Mouse (Mus musculus): ENCODE measurements at regions not wholly inside any gene's neighbourhood (a gene's known extent, or its start where the extent isn't known, plus 50 kb on each side); places are given as distances from the start of the nearest gene placed in this dataset.
A peak's percentile ranks its signal among the peaks of the same experiment; 100 is the strongest.
"Not testable (repeated sequence)": the region's sequence is repeated elsewhere in the genome, so short reads cannot be mapped to it uniquely, and the experiment has no call there.

- peak; percentile 52 for DNase-seq (ENCODE audit: extremely low read depth, insufficient read length, low spot score)
Measured at GRCm38 (mm10) chr6:117660576-117660975, 180.4 kb upstream of the Zfp637 start.

GRCm38 (mm10) chr6:117662635-117663034 is 178.3 kb upstream of the Zfp637 start:
- DNase-seq (ENCODE audit: extremely low read depth, insufficient read length, low spot score) = no peak

- DNase-seq (ENCODE audit: extremely low read depth, insufficient read length, low spot score) = no peak
Measured at GRCm38 (mm10) chr6:117670337-117670736, 170.6 kb upstream of the Zfp637 start.

GRCm38 (mm10) chr6:117670792-117671525 is 170.0 kb upstream of the Zfp637 start:
- no peak for DNase-seq (ENCODE audit: extremely low read depth, insufficient read length, low spot score)

GRCm38 (mm10) chr6:117675059-117675800 is 165.8 kb upstream of the Zfp637 start:
- peak; percentile 53 for DNase-seq (ENCODE audit: extremely low read depth, insufficient read length, low spot score)

- peak; percentile 36 for DNase-seq (ENCODE audit: extremely low read depth, insufficient read length, low spot score)
Measured at GRCm38 (mm10) chr6:117676064-117676821, 164.7 kb upstream of the Zfp637 start.

GRCm38 (mm10) chr6:117677062-117677461 is 163.9 kb upstream of the Zfp637 start:
- no peak for DNase-seq (ENCODE audit: extremely low read depth, insufficient read length, low spot score)

GRCm38 (mm10) chr6:117677821-117678220 is 163.2 kb upstream of the Zfp637 start:
- DNase-seq (ENCODE audit: extremely low read depth, insufficient read length, low spot score) = no peak

GRCm38 (mm10) chr6:117678276-117678675 is 162.7 kb upstream of the Zfp637 start:
- no peak for DNase-seq (ENCODE audit: extremely low read depth, insufficient read length, low spot score)

- DNase-seq (ENCODE audit: extremely low read depth, insufficient read length, low spot score) = no peak
Measured at GRCm38 (mm10) chr6:117678877-117679276, 162.1 kb upstream of the Zfp637 start.

- DNase-seq (ENCODE audit: extremely low read depth, insufficient read length, low spot score) = no peak
Measured at GRCm38 (mm10) chr6:117686212-117686611, 154.8 kb upstream of the Zfp637 start.

- peak; percentile 21 for DNase-seq (ENCODE audit: extremely low read depth, insufficient read length, low spot score)
Measured at GRCm38 (mm10) chr6:117687045-117687444, 153.9 kb upstream of the Zfp637 start.

- no peak for DNase-seq (ENCODE audit: extremely low read depth, insufficient read length, low spot score)
Measured at GRCm38 (mm10) chr6:117688664-117689178, 152.3 kb upstream of the Zfp637 start.

- no peak for DNase-seq (ENCODE audit: extremely low read depth, insufficient read length, low spot score)
Measured at GRCm38 (mm10) chr6:117700286-117700685, 140.7 kb upstream of the Zfp637 start.

GRCm38 (mm10) chr6:117701547-117701946 is 139.4 kb upstream of the Zfp637 start:
- DNase-seq (ENCODE audit: extremely low read depth, insufficient read length, low spot score) = no peak

- DNase-seq (ENCODE audit: extremely low read depth, insufficient read length, low spot score) = no peak
Measured at GRCm38 (mm10) chr6:117706006-117706405, 135.0 kb upstream of the Zfp637 start.

- no peak for DNase-seq (ENCODE audit: extremely low read depth, insufficient read length, low spot score)
Measured at GRCm38 (mm10) chr6:117709212-117709611, 131.8 kb upstream of the Zfp637 start.

- no peak for DNase-seq (ENCODE audit: extremely low read depth, insufficient read length, low spot score)
Measured at GRCm38 (mm10) chr6:117715056-117715777, 125.8 kb upstream of the Zfp637 start.

GRCm38 (mm10) chr6:117716422-117716821 is 124.6 kb upstream of the Zfp637 start:
- not testable (repeated sequence) for DNase-seq (ENCODE audit: extremely low read depth, insufficient read length, low spot score)

GRCm38 (mm10) chr6:117752338-117752737 is 88.6 kb upstream of the Zfp637 start:
- DNase-seq (ENCODE audit: extremely low read depth, insufficient read length, low spot score) = not testable (repeated sequence)

All from 3134 (cell line).